ENCODE assay signal across 9 mouse cellular contexts in genomic region chr10:75764519-75765473, GRCm38 (mm10). TPM values are rescaled to one million over a fixed set of nuclear protein-coding genes. Genes with fewer than 3 reads are reported as not detected.
A peak's percentile ranks its signal among the peaks of the same experiment; 100 is the strongest.
DNase-seq lines count a peak whose midpoint lies in the region; ATAC-seq and TF ChIP-seq lines count a peak whose summit lies in the region.
"Had no signal": no experiment of that assay in that cellular context is flagged by ENCODE, and none has a peak within 500 bp of the region (broad histone marks: within the 10 kb centered on the region; RNA-seq: fewer than 3 reads in every experiment).

No protein-coding gene starts in this region.

- TF ChIP-seq POLR2A in cortical plate, adult 2 months (IDR thresholded peaks at IDR 0.05; ENCODE audit: extremely low read depth, insufficient read depth, low read length) = no peak

- WGBS in intestine, embryonic 14.5 days = 1% methylated on average over 27 of the region's 27 CpGs
- WGBS in liver, embryonic 11.5 days = 1% methylated on average over 27 of the region's 27 CpGs

- DNase-seq in CD4-positive helper T cell, adult 2 months (ENCODE audit: low read depth, low spot score) = peak; percentile 89
- DNase-seq in gastrocnemius, postnatal 25 days = peak; percentile 13
- DNase-seq in intestine, embryonic 14.5 days (ENCODE audit: low spot score) = peak; percentile 91
- peak; percentile 83 for DNase-seq in liver, embryonic 11.5 days (ENCODE audit: low spot score)
- peak; percentile 84 for DNase-seq in testis, postnatal 10 days (ENCODE audit: low spot score)

- H3K36me3 ChIP-seq in intestine, embryonic 14.5 days (ENCODE audit: control insufficient read depth, insufficient read depth, low read length) = no peaks in the 10 kb centered on the region
- peaks cover 10% of the 10 kb centered on the region; the same call in 1 of the 2 replicates for H3K36me3 ChIP-seq in liver, embryonic 11.5 days (ENCODE audit: control insufficient read depth, insufficient read depth, low read length)

- ATAC-seq in activated CD4-positive, CD25-positive, alpha-beta regulatory T cell, adult 4 months = peak; percentile 1
- ATAC-seq in intestine, embryonic 14.5 days (replicated peaks; ENCODE audit: low FRiP score, low TSS enrichment, low read depth) = peak; percentile 52
- ATAC-seq in liver, embryonic 11.5 days (replicated peaks; ENCODE audit: low FRiP score) = peak; percentile 60
- ATAC-seq in monocyte, adult 5-6 weeks (replicated peaks; ENCODE audit: insufficient number of reproducible peaks, low FRiP score, low TSS enrichment, poor library complexity, severe bottlenecking) = peak; percentile 42

- peaks cover 2% of the 10 kb centered on the region for H3K4me1 ChIP-seq in cortical plate, adult 2 months (ENCODE audit: control insufficient read depth, insufficient read depth, low read length)
- H3K4me1 ChIP-seq in intestine, embryonic 14.5 days (replicated peaks; ENCODE audit: control insufficient read depth, insufficient read depth, low read length) = peaks cover 5% of the 10 kb centered on the region; the same call in 1 of the 2 replicates
- peaks cover 3% of the 10 kb centered on the region; the same call in 1 of the 2 replicates for H3K4me1 ChIP-seq in liver, embryonic 11.5 days (replicated peaks; ENCODE audit: control insufficient read depth, insufficient read depth, low read length)

- peak overlapping the region; percentile 95 for H3K4me2 ChIP-seq in intestine, embryonic 14.5 days (ENCODE audit: low read length)
- peak overlapping the region; percentile 87 for H3K4me2 ChIP-seq in liver, embryonic 11.5 days

- peak overlapping the region; percentile 82 for H3K9ac ChIP-seq in intestine, embryonic 14.5 days (ENCODE audit: low read length)
- peak overlapping the region; percentile 62 for H3K9ac ChIP-seq in liver, embryonic 11.5 days (ENCODE audit: low read depth, low read length)

- H3K27me3 ChIP-seq in intestine, embryonic 14.5 days (replicated peaks; ENCODE audit: control insufficient read depth, insufficient read depth, low read length) = no peaks in the 10 kb centered on the region
- no peaks in the 10 kb centered on the region for H3K27me3 ChIP-seq in liver, embryonic 11.5 days (replicated peaks; ENCODE audit: control insufficient read depth, insufficient read depth, low read length)

- peak overlapping the region; percentile 86 for H3K4me3 ChIP-seq in cortical plate, adult 2 months (ENCODE audit: insufficient read depth, low read length)
- H3K4me3 ChIP-seq in intestine, embryonic 14.5 days (ENCODE audit: low read depth, low read length) = peak overlapping the region; percentile 96
- peak overlapping the region; percentile 79 for H3K4me3 ChIP-seq in liver, embryonic 11.5 days (ENCODE audit: low read depth, low read length)

- no peaks in the 10 kb centered on the region for H3K9me3 ChIP-seq in intestine, embryonic 14.5 days (ENCODE audit: control insufficient read depth, low read length)
- no peaks in the 10 kb centered on the region for H3K9me3 ChIP-seq in liver, embryonic 11.5 days (ENCODE audit: control insufficient read depth, low read length)

- no peak overlapping the region for H3K27ac ChIP-seq in cortical plate, adult 2 months (ENCODE audit: insufficient read depth, low read length)
- peak overlapping the region; percentile 52 for H3K27ac ChIP-seq in intestine, embryonic 14.5 days (ENCODE audit: low read depth)
- H3K27ac ChIP-seq in liver, embryonic 11.5 days (ENCODE audit: low read depth, low read length) = peak overlapping the region; percentile 91

- peak; percentile 43 for TF ChIP-seq CTCF in cortical plate, adult 2 months (IDR thresholded peaks at IDR 0.05; ENCODE audit: extremely low read depth, insufficient read depth, low read length)

RNA-seq across cellular contexts. Expression of gene Cabin1, which starts 0.7 kb away (rescaled TPM):
- 10 to 100 TPM; 22.0 to 22.3 TPM for polyA plus RNA-seq in activated CD4-positive, CD25-positive, alpha-beta regulatory T cell, adult 4 months (2017; shearing (Covaris generic))
- 55.0 and 57.8 TPM in 2 replicates for polyA plus RNA-seq in cortical plate, adult 2 months (2012; rRNA removed)
- total RNA-seq in gastrocnemius, postnatal 25 days (2021) = 1 to 10 TPM; 8.3 to 8.8 TPM
- 39.7 and 47.2 TPM in 2 replicates for polyA plus RNA-seq in intestine, embryonic 14.5 days (2014; fragmentation: Nextera tagmentation; extraction: Ambion mirVana)
- polyA plus RNA-seq in liver, embryonic 11.5 days (2014; fragmentation: Nextera tagmentation; extraction: Ambion mirVana) = 30.3 and 33.3 TPM in 2 replicates
- 29.4 to 38.1 TPM (median 35.0 TPM) in 3 replicates for total RNA-seq in monocyte, adult 5-6 weeks (2017)

RNA-seq across cellular contexts. Expression of gene Ddt, which starts 8.4 kb away (rescaled TPM):
- polyA plus RNA-seq in activated CD4-positive, CD25-positive, alpha-beta regulatory T cell, adult 4 months (2017; shearing (Covaris generic)) = 100 to 1,000 TPM in 1 of 2 experiments, 10 to 100 TPM in 1; 78.9 to 104 TPM
- 85.2 and 90.3 TPM in 2 replicates for polyA plus RNA-seq in cortical plate, adult 2 months (2012; rRNA removed)
- 10 to 100 TPM; 38.0 to 44.6 TPM for total RNA-seq in gastrocnemius, postnatal 25 days (2021)
- polyA plus RNA-seq in intestine, embryonic 14.5 days (2014; fragmentation: Nextera tagmentation; extraction: Ambion mirVana) = 57.4 and 64.9 TPM in 2 replicates
- polyA plus RNA-seq in liver, embryonic 11.5 days (2014; fragmentation: Nextera tagmentation; extraction: Ambion mirVana) = 198 and 213 TPM in 2 replicates
- total RNA-seq in monocyte, adult 5-6 weeks (2017) = 13.5 to 18.8 TPM (median 16.8 TPM) in 3 replicates

RNA-seq across cellular contexts. Expression of gene Gm20441, which starts 16.0 kb away (rescaled TPM):
- polyA plus RNA-seq in activated CD4-positive, CD25-positive, alpha-beta regulatory T cell, adult 4 months (2017; shearing (Covaris generic)) = not detected
- polyA plus RNA-seq in cortical plate, adult 2 months (2012; rRNA removed) = not detected in 2 replicates
- total RNA-seq in gastrocnemius, postnatal 25 days (2021) = not detected
- not detected in 2 replicates for polyA plus RNA-seq in intestine, embryonic 14.5 days (2014; fragmentation: Nextera tagmentation; extraction: Ambion mirVana)
- not detected in 2 replicates for polyA plus RNA-seq in liver, embryonic 11.5 days (2014; fragmentation: Nextera tagmentation; extraction: Ambion mirVana)
- not detected in 3 replicates for total RNA-seq in monocyte, adult 5-6 weeks (2017)
- total RNA-seq: layer of hippocampus, postnatal 36 days had no signal

RNA-seq across cellular contexts. Expression of gene Gstt3, which starts 16.4 kb away (rescaled TPM):
- 1 to 10 TPM; 3.3 to 6.1 TPM for polyA plus RNA-seq in activated CD4-positive, CD25-positive, alpha-beta regulatory T cell, adult 4 months (2017; shearing (Covaris generic))
- polyA plus RNA-seq in cortical plate, adult 2 months (2012; rRNA removed) = 4.1 and 4.7 TPM in 2 replicates
- 1 to 10 TPM; 4.0 to 4.7 TPM for total RNA-seq in gastrocnemius, postnatal 25 days (2021)
- polyA plus RNA-seq in intestine, embryonic 14.5 days (2014; fragmentation: Nextera tagmentation; extraction: Ambion mirVana) = 28.0 and 28.7 TPM in 2 replicates
- polyA plus RNA-seq in liver, embryonic 11.5 days (2014; fragmentation: Nextera tagmentation; extraction: Ambion mirVana) = 6.3 and 7.9 TPM in 2 replicates
- 1.1 to 2.1 TPM (median 1.9 TPM) in 3 replicates for total RNA-seq in monocyte, adult 5-6 weeks (2017)

RNA-seq across cellular contexts. Expression of gene Gstt1, which starts 33.6 kb away (rescaled TPM):
- polyA plus RNA-seq in activated CD4-positive, CD25-positive, alpha-beta regulatory T cell, adult 4 months (2017; shearing (Covaris generic)) = 1 to 10 TPM in 1 of 2 experiments, not detected in 1; 1.2 TPM
- polyA plus RNA-seq in cortical plate, adult 2 months (2012; rRNA removed) = 28.9 and 31.7 TPM in 2 replicates
- 1 to 10 TPM; 5.5 to 6.2 TPM for total RNA-seq in gastrocnemius, postnatal 25 days (2021)
- 11.4 and 11.6 TPM in 2 replicates for polyA plus RNA-seq in intestine, embryonic 14.5 days (2014; fragmentation: Nextera tagmentation; extraction: Ambion mirVana)
- 40.7 and 43.0 TPM in 2 replicates for polyA plus RNA-seq in liver, embryonic 11.5 days (2014; fragmentation: Nextera tagmentation; extraction: Ambion mirVana)
- 2.1 TPM in 1 of 3 replicates, not detected in the others for total RNA-seq in monocyte, adult 5-6 weeks (2017)

Comparison
In these comparisons a context has a peak if more than half of its experiments do, and no peak if none do; other contexts are left out.
1. DNase-seq: peak in every context shown above with its lines; median percentile 91 in intestine, embryonic 14.5 days; 89 in CD4-positive helper T cell, adult 2 months; 84 in testis, postnatal 10 days; 83 in liver, embryonic 11.5 days; 13 in gastrocnemius, postnatal 25 days.
2. ATAC-seq: peak in every context shown above with its lines; median percentile 60 in liver, embryonic 11.5 days; 52 in intestine, embryonic 14.5 days; 42 in monocyte, adult 5-6 weeks; 1 in activated CD4-positive, CD25-positive, alpha-beta regulatory T cell, adult 4 months.